Mouse (Mus musculus) cerebellum, postnatal 14 days (tissue): ENCODE measurements at regions not wholly inside any gene's neighbourhood (a gene's known extent, or its start where the extent isn't known, plus 50 kb on each side); places are given as distances from the start of the nearest gene placed in this dataset.

ENCODE experiments used
- DNase-seq, 2 experiments: peaks; one replicate each; pipeline ENCODE4 v3.0.0; 2021; ENCODE audit warnings: mixed read lengths in 2 of 2

DNA sequence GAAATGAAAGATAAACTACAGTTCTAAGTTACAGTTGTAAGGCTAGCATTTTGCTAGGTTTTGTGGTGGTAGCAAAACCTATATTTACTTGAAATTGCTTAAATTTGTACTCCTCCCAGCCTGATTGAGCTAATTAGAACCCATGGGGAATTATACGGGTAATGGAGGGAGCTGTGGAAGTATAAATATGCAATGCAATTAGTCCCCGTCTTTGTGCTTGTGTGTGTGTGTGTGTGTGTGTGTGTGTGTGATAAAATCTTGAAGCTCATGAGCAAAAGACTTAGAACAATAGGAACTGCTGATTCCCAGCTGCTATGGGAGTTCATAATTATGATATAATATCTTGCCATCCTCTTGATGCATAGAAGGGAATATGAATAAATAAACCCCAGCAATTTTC is 321.7 kb upstream of the Thsd7b start:
- no peak for DNase-seq

DNA sequence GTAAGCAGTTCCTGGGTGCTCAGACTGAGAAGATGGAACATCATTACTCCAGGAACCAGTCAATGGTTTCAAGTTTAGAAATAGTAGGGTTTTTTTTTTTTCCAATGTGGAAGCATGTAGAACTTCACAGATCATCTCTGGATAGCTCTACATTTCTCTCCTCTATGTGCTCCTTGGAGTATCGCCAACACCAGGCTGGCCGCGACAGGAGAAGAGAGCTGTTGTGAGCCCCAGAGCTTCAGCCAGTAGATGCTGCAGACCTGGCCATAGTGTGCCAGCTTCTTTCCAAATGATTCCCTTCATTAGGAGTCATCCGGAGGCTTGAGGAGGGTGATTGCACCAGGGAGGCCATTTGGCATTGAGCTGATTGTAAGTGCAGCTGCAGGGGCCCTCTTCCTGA is 322.6 kb upstream of the Thsd7b start:
- peak; percentile 19 to 24 for DNase-seq

DNA sequence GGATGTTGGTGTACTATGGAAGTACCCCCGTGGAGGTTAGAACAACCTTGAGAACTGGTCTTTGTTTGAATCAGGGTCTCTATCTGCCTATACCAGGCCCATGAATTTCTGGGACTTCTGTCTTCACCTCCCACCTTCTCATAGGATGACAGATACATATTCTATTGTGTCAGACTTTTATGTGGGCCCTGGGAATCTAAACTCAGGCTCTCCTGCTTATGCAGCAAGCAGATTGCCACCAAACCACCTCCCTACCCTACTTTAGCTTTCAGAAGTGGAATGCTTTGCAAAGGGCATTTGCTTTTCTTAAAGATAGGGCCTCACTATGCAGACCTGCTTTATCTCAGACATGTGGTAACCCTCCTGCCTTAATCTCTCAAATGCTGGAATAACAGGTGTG is 322.7 kb upstream of the Cxcr4 start:
- DNase-seq: no peak

DNA sequence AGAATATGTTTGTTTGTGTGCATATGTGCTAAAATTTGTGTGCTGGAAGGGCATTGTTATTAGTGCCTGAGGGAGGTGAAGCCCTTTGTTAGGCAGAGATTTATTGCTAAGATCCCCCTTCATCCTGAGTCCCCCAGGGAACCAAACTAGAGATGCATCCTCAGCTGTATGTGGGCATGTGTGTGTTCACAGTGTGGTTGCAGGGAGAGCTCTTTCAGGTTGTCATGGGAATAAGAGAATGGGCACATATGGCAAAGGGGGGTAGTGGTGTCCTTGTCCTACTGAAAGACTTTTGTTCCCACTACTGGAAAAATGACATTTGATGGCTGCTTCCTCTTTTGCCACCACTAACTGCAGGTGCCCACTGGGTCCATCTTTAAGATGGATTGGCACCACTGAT is 320.4 kb upstream of the Cxcr4 start:
- DNase-seq: no peak

- DNase-seq: no peak
Measured at GRCm38 (mm10) chr1:128907566-128907965, 315.5 kb upstream of the Cxcr4 start.

GRCm38 (mm10) chr1:128898025-128898424 is 305.9 kb upstream of the Cxcr4 start:
- no peak for DNase-seq

DNA sequence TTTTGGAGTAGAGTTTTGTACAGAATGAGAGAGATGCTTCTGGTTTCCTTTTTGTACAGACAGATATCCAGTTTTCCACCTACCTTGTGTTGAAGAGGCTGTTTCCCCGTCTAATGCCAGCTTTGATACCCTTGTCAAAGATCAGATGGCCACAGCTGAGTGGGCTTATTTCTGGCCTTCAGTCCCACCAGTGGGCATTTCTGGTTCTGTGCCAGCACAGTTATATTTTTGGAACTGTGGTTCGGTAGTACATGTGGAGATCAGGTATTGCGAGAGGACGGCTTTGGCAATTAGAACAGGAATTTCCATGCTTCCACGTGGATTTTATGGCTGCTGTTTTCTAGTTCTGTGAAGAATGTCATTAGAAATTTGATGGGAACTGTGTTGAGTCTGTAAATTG is 302.5 kb upstream of the Cxcr4 start:
- DNase-seq: peak; percentile 68 to 69

- peak in 1 of 2 experiments; percentile 17 for DNase-seq
Measured at GRCm38 (mm10) chr1:128878291-128878690, 286.2 kb upstream of the Cxcr4 start.

GRCm38 (mm10) chr1:128875289-128875688 is 283.2 kb upstream of the Cxcr4 start:
- DNase-seq: peak; percentile 80

- DNase-seq: no peak
Measured at GRCm38 (mm10) chr1:128874190-128874589, 282.1 kb upstream of the Cxcr4 start.

DNA sequence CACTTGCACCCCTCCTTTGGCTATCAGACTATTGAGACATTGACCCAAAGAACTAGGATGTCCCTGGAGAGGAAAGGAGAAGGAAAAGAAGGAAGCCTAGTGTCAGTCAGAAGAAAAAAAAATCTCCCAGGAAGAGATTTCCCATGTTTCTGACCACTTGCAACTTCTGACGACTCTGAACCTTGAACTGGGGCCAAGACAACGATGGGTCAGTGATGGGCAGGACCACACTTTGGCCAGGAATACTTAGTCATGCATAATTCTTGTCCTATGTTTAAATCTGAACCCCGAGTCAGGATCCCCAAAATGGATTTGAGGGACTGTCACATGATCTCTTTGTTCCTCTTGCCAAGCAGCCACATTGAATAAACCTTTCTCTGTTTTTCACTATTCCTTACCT is 276.7 kb upstream of the Cxcr4 start:
- DNase-seq: no peak

DNA sequence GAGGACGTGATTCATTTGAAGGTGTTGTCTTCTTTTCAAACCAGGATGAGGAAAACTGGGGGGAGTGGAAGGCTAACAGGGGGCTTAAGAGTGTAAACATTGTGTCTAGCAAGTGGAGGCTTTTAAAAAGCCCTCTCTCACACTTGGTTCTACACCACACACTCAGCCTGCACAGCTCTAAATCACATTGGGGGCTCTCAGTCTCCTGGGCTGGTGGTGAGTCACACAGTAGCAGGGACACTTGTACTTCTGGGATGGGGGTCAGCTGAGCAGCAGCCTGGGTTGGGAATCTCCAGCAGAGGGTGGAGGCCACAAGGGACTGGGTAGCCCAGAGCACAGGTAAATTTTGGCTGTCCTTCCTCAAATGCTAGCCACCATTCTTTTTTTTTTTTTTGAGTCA is 268.4 kb upstream of the Cxcr4 start:
- no peak for DNase-seq

GRCm38 (mm10) chr1:128860094-128860493 is 268.0 kb upstream of the Cxcr4 start:
- no peak for DNase-seq

GRCm38 (mm10) chr1:128858661-128859060 is 266.6 kb upstream of the Cxcr4 start:
- no peak for DNase-seq

- peak; percentile 27 to 33 for DNase-seq
Measured at GRCm38 (mm10) chr1:128856933-128857332, 264.8 kb upstream of the Cxcr4 start.

DNA sequence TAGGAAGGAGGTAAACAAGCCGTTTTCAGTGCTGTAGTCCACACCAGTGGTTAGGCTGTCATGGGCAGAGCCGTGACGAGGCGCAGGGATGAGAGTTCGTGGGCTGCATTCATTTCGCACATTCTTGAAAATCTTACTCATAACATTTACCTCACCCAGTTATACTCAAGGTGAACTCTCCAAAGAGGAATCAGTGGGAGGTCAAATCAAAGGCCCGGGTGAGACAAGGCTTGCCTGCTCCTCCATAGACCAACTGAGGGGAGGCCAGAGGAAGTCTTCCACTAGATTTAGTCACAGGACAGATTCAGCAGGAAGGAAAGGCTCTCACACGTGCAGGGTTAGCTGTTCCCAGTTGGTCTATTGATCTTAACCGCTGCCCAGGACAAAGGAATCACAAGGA is 262.6 kb upstream of the Cxcr4 start:
- no peak for DNase-seq

DNA sequence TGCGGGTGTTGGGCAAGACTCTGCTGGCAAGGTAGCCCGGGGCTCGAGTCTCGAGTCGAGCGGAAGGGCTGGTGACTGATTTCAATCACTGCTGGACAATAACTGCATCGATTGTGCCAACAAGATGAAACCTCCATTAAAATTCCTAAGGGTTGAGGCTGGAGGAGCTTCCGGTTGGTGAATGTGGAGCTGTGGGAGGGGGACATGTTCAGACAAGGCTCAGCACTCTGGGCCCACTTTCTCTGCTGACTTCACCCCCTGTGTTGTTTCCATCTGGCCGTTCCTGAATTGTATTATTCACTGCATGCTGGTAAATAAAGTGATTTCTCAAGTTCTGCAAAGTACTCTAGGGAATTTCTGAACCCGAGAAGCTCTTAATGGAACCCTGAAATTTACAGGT is 261.2 kb upstream of the Cxcr4 start:
- peak in 1 of 2 experiments; percentile 23 for DNase-seq

DNA sequence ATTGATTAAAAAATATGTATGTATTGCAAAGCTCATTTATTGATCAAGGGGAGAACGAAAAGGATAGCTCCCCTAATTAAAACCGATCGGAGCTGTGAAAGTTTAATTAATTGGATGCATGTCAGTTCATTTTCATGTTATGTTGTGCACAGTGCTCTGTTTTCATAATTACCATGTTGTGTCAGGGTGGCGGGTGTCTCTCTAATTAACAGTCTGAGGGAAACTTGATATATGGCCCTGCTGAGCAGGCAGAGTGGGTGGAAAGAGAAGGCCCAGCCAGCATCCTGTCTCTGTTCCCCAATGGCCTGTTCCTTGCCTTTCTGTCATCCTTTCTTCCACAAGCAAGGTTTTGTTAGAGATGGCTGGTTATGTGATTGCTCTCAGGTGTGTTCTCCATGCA is 245.3 kb upstream of the Cxcr4 start:
- no peak for DNase-seq

GRCm38 (mm10) chr1:128835510-128835909 is 243.4 kb upstream of the Cxcr4 start:
- DNase-seq: no peak

DNA sequence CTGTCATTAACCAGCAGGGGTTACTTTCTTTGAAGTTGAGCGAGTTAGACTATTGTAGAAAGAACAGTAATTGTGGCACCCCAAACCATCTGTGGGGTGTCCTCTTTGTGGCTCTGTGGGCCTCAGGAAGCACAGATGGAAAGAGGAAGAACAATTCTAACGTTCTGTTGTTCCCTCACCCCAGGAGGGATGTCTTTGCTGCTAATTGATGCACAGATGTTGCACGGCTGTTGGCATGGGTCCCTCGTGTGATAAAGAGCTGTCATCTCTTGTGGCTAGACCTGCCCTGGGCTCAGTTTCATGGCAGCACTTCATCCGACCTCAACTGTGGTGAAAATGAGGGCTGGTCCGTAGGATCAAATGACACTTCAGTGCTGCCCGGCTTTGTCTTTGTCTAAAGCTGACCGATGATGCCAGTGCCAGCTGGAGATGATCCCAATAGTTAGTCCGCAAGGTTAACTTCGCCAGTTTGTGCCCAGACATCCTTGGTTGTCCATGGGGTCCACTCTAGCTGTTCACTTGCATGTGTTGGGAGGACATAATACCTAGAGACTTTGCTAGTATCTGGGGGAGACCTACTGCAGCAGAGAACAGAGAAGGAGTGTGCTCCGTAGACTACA is 241.1 kb upstream of the Cxcr4 start:
- DNase-seq: peak; percentile 15 to 39

GRCm38 (mm10) chr1:128832201-128832883 is 240.2 kb upstream of the Cxcr4 start:
- DNase-seq: peak; percentile 82 to 88

DNA sequence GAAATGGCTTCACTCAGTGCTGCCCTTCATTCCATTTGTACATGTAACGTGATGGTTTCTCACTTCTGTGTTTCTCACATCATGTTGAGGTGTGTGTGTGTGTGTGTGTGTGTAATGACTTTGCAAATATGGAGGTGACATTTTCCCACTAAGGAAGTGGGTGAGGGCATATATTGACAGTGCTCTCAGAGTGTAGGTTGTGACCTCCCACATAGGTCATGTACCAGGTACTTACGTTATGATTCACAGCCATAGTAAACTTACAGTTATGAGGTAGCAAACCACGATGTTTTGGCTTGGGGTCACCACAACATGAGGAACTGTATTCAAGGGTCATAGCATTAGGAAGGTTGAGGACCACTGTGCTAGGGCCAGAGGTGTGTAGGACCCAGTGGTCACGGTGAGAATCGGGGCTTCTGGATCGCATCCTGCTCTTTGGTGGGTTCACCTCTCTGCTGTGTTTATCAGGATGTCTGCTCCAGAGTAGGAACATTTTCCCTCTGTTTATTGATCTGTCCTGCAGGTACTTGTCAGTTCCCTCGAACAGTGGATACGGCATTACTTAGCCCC is 238.7 kb upstream of the Cxcr4 start:
- DNase-seq: no peak

- no peak for DNase-seq
Measured at GRCm38 (mm10) chr1:128829536-128829935, 237.4 kb upstream of the Cxcr4 start.

- DNase-seq: no peak
Measured at GRCm38 (mm10) chr1:128826419-128826818, 234.3 kb upstream of the Cxcr4 start.
